Mouse (Mus musculus): ENCODE measurements around the gene Otx1. TPM values are rescaled to one million over a fixed set of nuclear protein-coding genes. Genes with fewer than 3 reads are reported as not detected.

Gene Otx1
- polyA plus RNA-seq, 1 experiment from 2014 or later = not detected

DNA sequence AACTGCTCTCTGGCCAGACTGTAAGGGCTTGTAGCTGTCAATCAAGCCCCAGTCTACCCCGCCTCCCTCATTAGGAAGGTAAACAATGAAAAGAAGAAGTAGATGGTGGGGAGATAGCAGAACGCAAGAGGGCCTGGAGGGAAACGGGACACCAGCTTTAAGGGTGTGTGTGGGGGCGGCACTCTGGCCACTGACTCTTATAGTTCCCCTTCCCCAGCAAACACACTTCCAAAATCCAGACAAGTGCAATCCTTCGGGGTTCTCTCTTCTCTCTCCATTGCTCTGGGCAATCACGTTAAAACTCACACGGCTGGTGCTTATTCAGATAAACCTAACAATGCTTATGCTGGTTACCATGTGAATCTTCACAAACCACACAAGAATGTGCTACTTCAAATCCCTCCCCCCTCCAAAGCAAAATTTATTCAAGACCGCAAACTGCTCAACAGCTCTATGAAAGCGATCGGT lies 5.5 kb upstream of the Otx1 start:
- WGBS (ENCODE audit: insufficient replicate concordance) = 5% methylated on average over 10 of the region's 10 CpGs
- Histone ChIP-seq H3K4me3 (ENCODE audit: low read depth, low read length) (no peak overlapping the region), H3K4me1 (ENCODE audit: control insufficient read depth, low read depth, low read length) (peaks cover 3% of the 10 kb centered on the region; the same call in 1 of the 2 replicates), H3K9ac (ENCODE audit: low read depth, low read length) (no peak overlapping the region), H3K4me2 (ENCODE audit: low read depth, low read length) (no peak overlapping the region), H3K9me3 (replicated peaks; ENCODE audit: control insufficient read depth, low read length) (no peaks in the 10 kb centered on the region), H3K27me3 (ENCODE audit: control insufficient read depth, insufficient read depth, low read depth, low read length) (peaks cover 61% of the 10 kb centered on the region), H3K27ac (ENCODE audit: low read length) (no peak overlapping the region), H3K36me3 (ENCODE audit: control insufficient read depth, insufficient read depth) (no peaks in the 10 kb centered on the region)
- ATAC-seq (ENCODE audit: low read depth) = no peak

DNA sequence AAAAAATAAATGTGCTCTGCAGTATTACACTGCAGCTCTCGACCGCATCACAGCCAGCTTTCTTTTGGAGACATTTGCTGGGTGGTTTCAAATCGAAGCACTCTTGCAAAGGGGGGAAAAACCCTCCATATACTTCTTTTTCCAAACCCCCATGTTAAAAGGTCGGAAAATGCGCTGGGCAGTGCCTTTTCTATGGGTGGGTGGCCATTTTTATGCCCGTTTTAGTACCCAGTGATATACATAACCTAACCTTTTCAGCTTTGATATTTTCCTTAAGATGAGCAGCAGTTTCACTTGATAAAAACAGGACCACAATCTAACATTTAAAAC lies 5.0 kb upstream of the Otx1 start:
- Histone ChIP-seq H3K27me3 (ENCODE audit: control insufficient read depth, insufficient read depth, low read depth, low read length) (peaks cover 65% of the 10 kb centered on the region), H3K4me1 (ENCODE audit: control insufficient read depth, low read depth, low read length) (peaks cover 3% of the 10 kb centered on the region; the same call in 1 of the 2 replicates), H3K9ac (ENCODE audit: low read depth, low read length) (no peak overlapping the region), H3K36me3 (ENCODE audit: control insufficient read depth, insufficient read depth) (no peaks in the 10 kb centered on the region), H3K4me2 (ENCODE audit: low read depth, low read length) (no peak overlapping the region), H3K4me3 (ENCODE audit: low read depth, low read length) (no peak overlapping the region), H3K9me3 (replicated peaks; ENCODE audit: control insufficient read depth, low read length) (no peaks in the 10 kb centered on the region), H3K27ac (ENCODE audit: low read length) (no peak overlapping the region)
- WGBS (ENCODE audit: insufficient replicate concordance) = 5% methylated on average over 6 of the region's 6 CpGs
- ATAC-seq (ENCODE audit: low read depth) = no peak

DNA sequence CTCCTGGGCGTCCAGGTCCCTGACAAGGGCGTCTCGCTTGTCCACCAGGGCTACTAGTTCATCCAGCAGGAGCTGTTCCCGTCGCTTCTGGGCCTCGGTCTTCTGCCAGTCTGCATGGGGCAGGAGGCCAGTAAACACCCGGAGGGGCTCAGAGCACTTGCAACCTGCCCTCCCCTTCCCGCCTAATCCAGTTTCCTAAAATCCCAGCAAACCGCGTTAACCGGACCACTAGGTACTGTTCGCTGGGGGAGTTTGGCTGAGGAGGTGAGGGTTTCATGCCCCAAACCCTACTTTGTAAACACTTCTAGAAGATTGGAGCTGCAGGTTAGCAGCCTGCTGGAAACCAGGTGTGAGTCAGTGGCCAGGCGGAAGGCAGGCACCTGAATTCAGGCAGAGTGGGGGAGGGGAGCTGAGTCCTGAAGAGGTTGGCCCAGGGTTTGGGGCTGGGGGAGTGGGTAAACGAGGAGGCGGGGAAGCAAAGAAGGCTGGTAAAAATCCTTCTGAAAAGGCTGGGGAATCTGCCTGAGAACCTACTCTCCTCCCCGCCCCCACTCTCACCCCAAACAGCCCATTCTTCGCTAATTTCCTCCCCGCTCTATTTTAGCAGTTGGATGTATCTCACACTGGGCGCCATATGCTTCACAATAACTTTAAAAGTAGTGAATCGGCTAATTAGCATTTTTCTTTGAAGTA lies 4.5 kb upstream of the Otx1 start:
- Histone ChIP-seq H3K9me3 (replicated peaks; ENCODE audit: control insufficient read depth, low read length) (no peaks in the 10 kb centered on the region), H3K9ac (ENCODE audit: low read depth, low read length) (no peak overlapping the region), H3K4me3 (ENCODE audit: low read depth, low read length) (no peak overlapping the region), H3K4me1 (ENCODE audit: control insufficient read depth, low read depth, low read length) (peaks cover 3% of the 10 kb centered on the region; the same call in 1 of the 2 replicates), H3K36me3 (ENCODE audit: control insufficient read depth, insufficient read depth) (no peaks in the 10 kb centered on the region), H3K27ac (ENCODE audit: low read length) (no peak overlapping the region), H3K4me2 (ENCODE audit: low read depth, low read length) (no peak overlapping the region), H3K27me3 (ENCODE audit: control insufficient read depth, insufficient read depth, low read depth, low read length) (peaks cover 70% of the 10 kb centered on the region)
- WGBS (ENCODE audit: insufficient replicate concordance) = 9% methylated on average over 20 of the region's 20 CpGs
- no peak for ATAC-seq (ENCODE audit: low read depth)

DNA sequence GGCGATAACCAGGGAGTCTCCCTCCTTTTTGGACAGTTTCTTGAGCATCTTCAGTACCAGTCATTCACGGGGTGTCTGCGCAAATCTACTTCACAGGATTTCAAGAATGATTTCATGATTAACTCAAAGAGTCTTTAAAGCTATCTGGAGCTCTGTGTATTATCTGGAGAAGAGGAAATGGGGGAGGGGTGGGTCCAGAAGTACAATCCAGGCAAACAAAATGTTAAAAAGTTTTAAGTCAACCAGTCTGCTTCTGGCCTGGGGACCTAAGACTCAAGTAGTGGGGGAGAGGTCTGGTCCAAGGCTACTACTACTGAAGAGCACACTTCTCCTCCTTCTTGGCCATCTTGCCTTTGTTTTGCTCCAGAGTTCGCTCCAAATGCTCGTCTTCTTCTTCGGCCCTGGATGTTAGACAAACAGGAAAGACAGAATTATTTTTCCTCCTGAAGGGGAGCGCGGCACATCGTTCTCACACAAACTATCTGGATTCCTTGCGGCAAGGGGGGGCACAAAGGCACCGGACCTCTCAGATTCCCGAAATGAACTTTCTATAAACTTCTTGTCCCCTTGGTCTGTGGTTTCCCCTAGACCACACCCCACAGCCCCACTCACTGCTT lies 3.9 kb upstream of the Otx1 start:
- no peak overlapping the region for H3K4me2 ChIP-seq (ENCODE audit: low read depth, low read length)
- 12% methylated on average over 12 of the region's 12 CpGs for WGBS (ENCODE audit: insufficient replicate concordance)
- H3K4me1 ChIP-seq (ENCODE audit: control insufficient read depth, low read depth, low read length) = peaks cover 3% of the 10 kb centered on the region; the same call in 1 of the 2 replicates
- H3K27me3 ChIP-seq (ENCODE audit: control insufficient read depth, insufficient read depth, low read depth, low read length) = peaks cover 77% of the 10 kb centered on the region
- H3K9me3 ChIP-seq (replicated peaks; ENCODE audit: control insufficient read depth, low read length) = no peaks in the 10 kb centered on the region
- H3K36me3 ChIP-seq (ENCODE audit: control insufficient read depth, insufficient read depth) = no peaks in the 10 kb centered on the region
- no peak overlapping the region for H3K27ac ChIP-seq (ENCODE audit: low read length)
- no peak overlapping the region for H3K4me3 ChIP-seq (ENCODE audit: low read depth, low read length)
- H3K9ac ChIP-seq (ENCODE audit: low read depth, low read length) = no peak overlapping the region
- ATAC-seq (ENCODE audit: low read depth) = no peak

DNA sequence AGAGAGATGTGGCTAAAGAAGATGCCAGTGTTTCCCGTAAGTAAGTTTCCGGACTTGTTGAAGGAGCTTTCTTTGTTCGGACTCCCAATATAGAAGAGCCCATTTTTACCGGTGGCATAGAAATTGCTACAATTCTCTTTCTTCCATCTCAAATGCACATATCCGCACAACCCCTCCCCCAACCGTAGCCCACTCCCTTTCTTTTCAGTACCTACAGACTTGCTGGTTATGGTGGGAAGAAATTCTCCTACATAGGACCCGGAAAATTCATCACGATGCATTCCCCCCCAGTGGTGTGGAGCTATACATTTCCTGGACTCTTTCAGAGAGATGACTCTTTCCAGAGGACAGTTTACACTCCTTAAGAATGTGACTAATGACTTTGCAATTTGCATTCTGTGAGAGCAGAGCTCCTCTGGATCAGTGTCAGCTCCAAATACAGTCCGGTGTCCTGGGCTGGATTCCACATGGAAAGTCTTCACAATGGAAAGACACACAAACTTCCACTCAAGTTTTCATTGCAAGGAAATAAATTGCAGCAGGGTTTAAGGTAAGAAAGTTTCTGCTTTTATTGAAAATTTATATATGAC lies 2.7 kb upstream of the Otx1 start:
- 15% methylated on average over 9 of the region's 9 CpGs for WGBS (ENCODE audit: insufficient replicate concordance)
- Histone ChIP-seq H3K9me3 (replicated peaks; ENCODE audit: control insufficient read depth, low read length) (no peaks in the 10 kb centered on the region), H3K27ac (ENCODE audit: low read length) (no peak overlapping the region), H3K9ac (ENCODE audit: low read depth, low read length) (no peak overlapping the region), H3K27me3 (ENCODE audit: control insufficient read depth, insufficient read depth, low read depth, low read length) (peaks cover 87% of the 10 kb centered on the region), H3K36me3 (ENCODE audit: control insufficient read depth, insufficient read depth) (no peaks in the 10 kb centered on the region), H3K4me2 (ENCODE audit: low read depth, low read length) (no peak overlapping the region), H3K4me1 (ENCODE audit: control insufficient read depth, low read depth, low read length) (peaks cover 3% of the 10 kb centered on the region; the same call in 1 of the 2 replicates), H3K4me3 (ENCODE audit: low read depth, low read length) (no peak overlapping the region)
- ATAC-seq (ENCODE audit: low read depth) = no peak

DNA sequence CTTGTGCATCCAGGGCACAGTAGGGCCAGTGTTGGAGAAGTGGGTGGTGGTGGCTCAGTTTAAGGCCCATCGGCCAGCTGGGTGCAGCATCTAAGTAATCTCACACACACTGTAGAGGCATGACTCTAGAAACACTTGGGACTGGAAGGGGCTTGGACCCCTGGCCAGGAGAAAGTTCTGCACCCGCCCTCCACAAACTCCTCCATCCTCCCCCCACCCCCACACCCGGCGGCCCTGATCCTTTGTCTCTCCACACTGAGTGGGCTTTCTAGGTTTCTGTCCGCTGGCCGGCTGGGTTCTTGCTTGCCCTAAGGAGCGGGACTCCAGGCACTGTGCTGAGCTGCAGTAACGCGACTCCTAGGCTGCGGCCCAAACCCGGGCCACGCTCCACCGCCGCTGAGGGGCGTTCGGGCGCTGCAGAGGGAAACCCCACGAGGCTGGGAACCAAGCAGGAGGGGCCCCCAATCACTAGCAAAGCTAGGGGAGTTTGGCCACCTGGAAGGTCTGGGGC lies 1.7 kb upstream of the Otx1 start:
- H3K4me1 ChIP-seq (ENCODE audit: control insufficient read depth, low read depth, low read length) = peaks cover 3% of the 10 kb centered on the region; the same call in 1 of the 2 replicates
- no peaks in the 10 kb centered on the region for H3K36me3 ChIP-seq (ENCODE audit: control insufficient read depth, insufficient read depth)
- no peak overlapping the region for H3K9ac ChIP-seq (ENCODE audit: low read depth, low read length)
- H3K4me2 ChIP-seq (ENCODE audit: low read depth, low read length) = no peak overlapping the region
- no peaks in the 10 kb centered on the region for H3K9me3 ChIP-seq (replicated peaks; ENCODE audit: control insufficient read depth, low read length)
- no peak overlapping the region for H3K4me3 ChIP-seq (ENCODE audit: low read depth, low read length)
- no peak for ATAC-seq (ENCODE audit: low read depth)
- whole genome bisulfite sequencing (ENCODE audit: insufficient replicate concordance) = 2% methylated on average over 17 of the region's 18 CpGs
- H3K27ac ChIP-seq (ENCODE audit: low read length) = no peak overlapping the region
- H3K27me3 ChIP-seq (ENCODE audit: control insufficient read depth, insufficient read depth, low read depth, low read length) = peaks cover 94% of the 10 kb centered on the region

DNA sequence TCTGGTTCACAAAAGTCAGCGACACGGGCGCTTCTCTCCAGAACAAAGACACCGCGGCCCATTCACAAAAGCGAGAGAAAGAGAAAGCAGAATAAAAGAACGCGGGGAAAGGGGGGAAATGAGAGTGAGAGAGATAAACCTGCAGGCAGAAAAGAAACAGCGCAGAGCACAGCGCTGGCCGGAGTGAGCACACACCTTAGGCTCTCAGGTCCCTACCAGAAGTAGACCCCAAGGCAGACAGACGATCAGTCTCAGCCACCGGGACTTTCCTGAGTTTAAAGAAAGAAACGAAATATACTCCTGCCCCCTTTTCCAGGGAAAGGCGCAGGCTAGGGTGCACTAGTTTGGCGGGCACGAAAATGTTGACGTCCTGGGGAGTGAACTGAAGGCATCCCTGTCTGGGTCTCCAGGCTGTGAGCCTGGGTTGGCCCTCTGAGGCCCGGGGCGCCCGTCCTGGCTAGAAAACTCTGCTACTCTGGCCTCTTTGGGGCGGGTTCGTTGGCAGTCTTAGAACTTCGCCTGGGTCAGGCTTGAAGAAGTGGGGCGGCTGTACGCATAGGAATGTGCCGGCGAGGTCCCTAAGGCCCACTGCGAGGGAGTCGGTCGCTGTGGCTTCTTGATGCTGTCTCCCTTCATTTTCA lies 764 bp upstream of the Otx1 start:
- Histone ChIP-seq H3K4me2 (ENCODE audit: low read depth, low read length) (no peak overlapping the region), H3K9ac (ENCODE audit: low read depth, low read length) (no peak overlapping the region), H3K27ac (ENCODE audit: low read length) (no peak overlapping the region), H3K4me3 (ENCODE audit: low read depth, low read length) (peak overlapping the region; percentile 9; the same call in 1 of the 2 replicates), H3K27me3 (ENCODE audit: control insufficient read depth, insufficient read depth, low read depth, low read length) (peaks cover 99% of the 10 kb centered on the region), H3K9me3 (replicated peaks; ENCODE audit: control insufficient read depth, low read length) (no peaks in the 10 kb centered on the region), H3K36me3 (ENCODE audit: control insufficient read depth, insufficient read depth) (no peaks in the 10 kb centered on the region), H3K4me1 (ENCODE audit: control insufficient read depth, low read depth, low read length) (peaks cover 3% of the 10 kb centered on the region; the same call in 1 of the 2 replicates)
- ATAC-seq (ENCODE audit: low read depth) = no peak
- 1% methylated on average over 31 of the region's 31 CpGs for WGBS (ENCODE audit: insufficient replicate concordance)

DNA sequence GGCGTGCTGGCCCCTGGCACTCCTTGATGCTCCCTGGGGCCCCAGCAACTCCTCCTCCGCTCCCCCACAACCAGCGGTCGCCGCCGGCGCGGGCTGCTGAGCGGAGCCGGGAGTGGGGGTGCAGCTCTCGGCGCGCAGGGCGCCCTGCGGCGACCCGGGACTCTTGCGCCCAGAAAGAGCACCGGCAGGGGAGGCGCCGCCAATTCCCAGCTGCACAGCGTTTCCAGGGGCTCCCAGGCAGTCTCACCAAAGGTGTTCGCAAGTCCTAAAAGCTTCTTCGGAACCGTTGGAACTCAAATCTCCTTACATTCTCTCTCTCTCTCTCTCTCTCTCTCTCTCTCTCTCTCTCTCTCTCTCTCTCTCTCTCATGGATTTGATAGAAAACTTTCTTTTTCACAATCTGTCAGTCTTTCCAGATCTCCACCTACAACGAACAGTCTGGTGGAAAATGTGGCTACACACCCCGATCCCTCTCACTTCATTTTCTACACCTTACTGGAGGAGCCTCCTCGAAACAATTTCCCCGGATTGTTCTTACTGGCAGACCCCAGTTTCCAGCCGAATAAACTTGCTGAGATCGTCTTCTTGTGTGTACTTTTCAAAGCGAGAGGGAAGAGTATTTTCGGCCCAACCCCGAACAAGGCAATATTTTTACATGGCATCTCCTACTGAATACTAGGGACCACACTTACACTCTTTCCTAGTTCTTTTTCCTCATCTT lies 475 bp downstream of the Otx1 start:
- H3K9ac ChIP-seq (ENCODE audit: low read depth, low read length) = no peak overlapping the region
- H3K27me3 ChIP-seq (ENCODE audit: control insufficient read depth, insufficient read depth, low read depth, low read length) = peaks cover 99% of the 10 kb centered on the region
- no peak overlapping the region for H3K27ac ChIP-seq (ENCODE audit: low read length)
- ATAC-seq (ENCODE audit: low read depth) = 0 out of 2 replicates have a peak, but pooled peaks have one; percentile 9
- no peaks in the 10 kb centered on the region for H3K36me3 ChIP-seq (ENCODE audit: control insufficient read depth, insufficient read depth)
- WGBS (ENCODE audit: insufficient replicate concordance) = under 1% methylated on average over 34 of the region's 34 CpGs
- H3K4me2 ChIP-seq (ENCODE audit: low read depth, low read length) = peak overlapping the region; percentile 77
- no peaks in the 10 kb centered on the region for H3K4me1 ChIP-seq (ENCODE audit: control insufficient read depth, low read depth, low read length)
- peak overlapping the region; percentile 53 for H3K4me3 ChIP-seq (ENCODE audit: low read depth, low read length)
- H3K9me3 ChIP-seq (replicated peaks; ENCODE audit: control insufficient read depth, low read length) = no peaks in the 10 kb centered on the region
